Mouse (Mus musculus) limb, embryonic 12.5 days (tissue): ENCODE data around the gene Gm35549. TPM values are rescaled to one million over a fixed set of nuclear protein-coding genes. Genes with fewer than 3 reads are reported as not detected.

Source experiments
- ATAC-seq: fragments of 200-750 bp; cut with Nextera tagmentation; 2 replicates; pipeline ENCODE4 v1.8.0; 2017; ENCODE audit warnings: low read depth, moderate TSS enrichment; ENCODE audit not compliant: insufficient number of reproducible peaks, insufficient read depth, low FRiP score, low TSS enrichment
- H3K27ac ChIP-seq: fragments of 300-500 bp; sonication (generic); 2 replicates; pipeline ENCODE4 v1.5.1; 2016; ENCODE audit warnings: mild to moderate bottlenecking, moderate library complexity
- H3K27me3 ChIP-seq: fragments of 300-500 bp; sonication (generic); 2 replicates; pipeline ENCODE4 v1.6.1; 2016; ENCODE audit warnings: mild to moderate bottlenecking, moderate library complexity
- H3K36me3 ChIP-seq: fragments of 300-500 bp; sonication (generic); 2 replicates; pipeline ENCODE4 v1.6.1; 2016; ENCODE audit warnings: mild to moderate bottlenecking, moderate library complexity
- H3K4me1 ChIP-seq: fragments of 300-500 bp; sonication (generic); replicated peaks from 2 replicates; pipeline ENCODE4 v1.6.1; 2016
- H3K4me2 ChIP-seq: fragments of 300-500 bp; sonication (generic); 2 replicates; pipeline ENCODE4 v1.6.1; 2016; ENCODE audit warnings: mild to moderate bottlenecking, moderate library complexity
- H3K4me3 ChIP-seq: fragments of 300-500 bp; sonication (generic); replicated peaks from 2 replicates; pipeline ENCODE4 v1.5.1; 2016; ENCODE audit warnings: mild to moderate bottlenecking
- H3K9ac ChIP-seq: fragments of 300-500 bp; sonication (generic); replicated peaks from 2 replicates; pipeline ENCODE4 v1.6.1; 2016; ENCODE audit warnings: mild to moderate bottlenecking, moderate library complexity
- H3K9me3 ChIP-seq: fragments of 300-500 bp; sonication (generic); 2 replicates; pipeline ENCODE4 v1.6.1; 2016; ENCODE audit warnings: mild to moderate bottlenecking, moderate library complexity
- WGBS: fragments of 180-500 bp; shearing (Covaris S2); methylation state at CpG from one replicate; pipeline ENCODE4 v1.1.7; 2016; 5-methylcytosine and 5-hydroxymethylcytosine counted together
- polyA plus RNA-seq: library from polyadenylated mRNA; unstranded; fragments of >200 nt; fragmentation: Nextera tagmentation; extraction: Ambion mirVana; gene quantifications from 2 replicates; pipeline ENCODE4 v1.2.1, GENCODE M21; 2016

Gm35549 gene
- polyA plus RNA-seq, 1 experiment from 2014 or later: 0.71 TPM

DNA sequence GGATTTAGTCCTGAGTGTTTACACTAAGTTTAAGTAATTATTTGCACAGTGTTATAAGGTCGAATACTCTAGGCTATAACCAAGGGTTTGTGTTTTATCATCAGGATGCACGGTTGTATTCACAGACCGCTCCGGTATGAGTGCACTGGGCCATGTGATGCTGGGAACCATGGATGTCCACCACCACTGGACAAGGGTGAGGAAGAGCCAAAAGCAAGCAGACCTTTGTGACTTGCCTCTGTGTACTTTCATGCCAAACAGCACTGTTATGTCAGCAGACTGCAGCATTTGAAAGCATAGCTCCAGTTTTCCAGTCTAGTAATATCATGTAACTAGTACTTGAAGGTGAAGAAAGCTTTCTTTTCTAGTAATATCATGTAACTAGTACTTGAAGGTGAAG lies 17.1 kb downstream of the Gm35549 start:
- Histone ChIP-seq H3K4me1 (no peaks in the 10 kb centered on the region), H3K9me3 (no peaks in the 10 kb centered on the region), H3K4me3 (no peak overlapping the region), H3K36me3 (peaks cover 58% of the 10 kb centered on the region), H3K27ac (no peak overlapping the region), H3K4me2 (no peak overlapping the region), H3K9ac (no peak overlapping the region), H3K27me3 (no peaks in the 10 kb centered on the region)
- WGBS: 90% methylated on average over 4 of the region's 4 CpGs
- no peak for ATAC-seq

- Histone ChIP-seq H3K36me3 (peaks cover 60% of the 10 kb centered on the region), H3K9me3 (no peaks in the 10 kb centered on the region), H3K4me1 (no peaks in the 10 kb centered on the region), H3K27ac (no peak overlapping the region), H3K4me3 (no peak overlapping the region), H3K9ac (no peak overlapping the region), H3K27me3 (no peaks in the 10 kb centered on the region), H3K4me2 (no peak overlapping the region)
- WGBS: 78% methylated on average over 5 of the region's 5 CpGs
- ATAC-seq: no peak
Observed at GRCm38 (mm10) chr9:122823374-122824017, 20.3 kb downstream of the Gm35549 start.

- ATAC-seq: no peak
- H3K9ac ChIP-seq: no peak overlapping the region
- 83% methylated on average over 4 of the region's 4 CpGs for WGBS
- no peaks in the 10 kb centered on the region for H3K27me3 ChIP-seq
- H3K4me3 ChIP-seq: no peak overlapping the region
- H3K27ac ChIP-seq: no peak overlapping the region
- H3K36me3 ChIP-seq: peaks cover 37% of the 10 kb centered on the region
- H3K9me3 ChIP-seq: no peaks in the 10 kb centered on the region
- H3K4me1 ChIP-seq: no peaks in the 10 kb centered on the region
- no peak overlapping the region for H3K4me2 ChIP-seq
Observed at GRCm38 (mm10) chr9:122815239-122815851, 28.5 kb downstream of the Gm35549 start.

- H3K9ac ChIP-seq: no peak overlapping the region
- H3K27me3 ChIP-seq: no peaks in the 10 kb centered on the region
- no peak overlapping the region for H3K27ac ChIP-seq
- ATAC-seq: no peak
- H3K36me3 ChIP-seq: peaks cover 37% of the 10 kb centered on the region
- H3K9me3 ChIP-seq: no peaks in the 10 kb centered on the region
- no peak overlapping the region for H3K4me2 ChIP-seq
- H3K4me3 ChIP-seq: no peak overlapping the region
- 94% methylated on average over 2 of the region's 2 CpGs for WGBS
- H3K4me1 ChIP-seq: no peaks in the 10 kb centered on the region
Observed at GRCm38 (mm10) chr9:122814775-122815174, 29.1 kb downstream of the Gm35549 start.

- 88% methylated on average over 5 of the region's 5 CpGs for WGBS
- no peak overlapping the region for H3K4me2 ChIP-seq
- H3K36me3 ChIP-seq: peaks cover 39% of the 10 kb centered on the region
- H3K9ac ChIP-seq: no peak overlapping the region
- no peaks in the 10 kb centered on the region for H3K27me3 ChIP-seq
- no peak for ATAC-seq
- H3K9me3 ChIP-seq: no peaks in the 10 kb centered on the region
- H3K4me1 ChIP-seq: no peaks in the 10 kb centered on the region
- no peak overlapping the region for H3K4me3 ChIP-seq
- H3K27ac ChIP-seq: no peak overlapping the region
Observed at GRCm38 (mm10) chr9:122812386-122812785, 31.4 kb downstream of the Gm35549 start.

- H3K27me3 ChIP-seq: no peaks in the 10 kb centered on the region
- no peak overlapping the region for H3K9ac ChIP-seq
- H3K36me3 ChIP-seq: peaks cover 27% of the 10 kb centered on the region
- no peak for ATAC-seq
- no peak overlapping the region for H3K4me3 ChIP-seq
- 92% methylated on average over 3 of the region's 3 CpGs for WGBS
- no peak overlapping the region for H3K27ac ChIP-seq
- no peak overlapping the region for H3K4me2 ChIP-seq
- H3K9me3 ChIP-seq: no peaks in the 10 kb centered on the region
- H3K4me1 ChIP-seq: peaks cover 8% of the 10 kb centered on the region; the same call in 1 of the 2 replicates
Observed at GRCm38 (mm10) chr9:122810212-122810611, 33.6 kb downstream of the Gm35549 start.

DNA sequence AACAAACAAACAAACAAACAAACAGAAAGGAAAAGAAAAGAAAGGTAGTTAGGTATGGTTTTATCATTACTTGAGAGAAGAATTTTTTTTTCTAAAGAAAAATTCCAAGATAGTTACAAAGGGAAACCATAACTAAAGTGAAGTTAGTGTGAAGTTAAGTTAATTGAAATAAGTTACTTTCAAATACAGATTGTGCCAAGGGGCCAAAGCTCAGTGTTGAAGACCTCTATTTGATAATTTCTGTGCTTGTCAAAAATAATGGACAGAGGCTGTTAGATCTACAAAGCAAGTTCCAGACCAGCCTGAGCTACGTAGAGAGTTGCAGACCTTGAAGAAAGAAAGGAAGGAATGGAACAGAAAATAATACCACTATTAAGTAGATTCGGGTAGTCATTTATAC lies 36.6 kb downstream of the Gm35549 start:
- H3K27me3 ChIP-seq: no peaks in the 10 kb centered on the region
- ATAC-seq: no peak
- no peak overlapping the region for H3K9ac ChIP-seq
- H3K4me3 ChIP-seq: no peak overlapping the region
- 94% methylated on average over 2 of the region's 2 CpGs for WGBS
- H3K4me2 ChIP-seq: no peak overlapping the region
- H3K27ac ChIP-seq: no peak overlapping the region
- H3K9me3 ChIP-seq: no peaks in the 10 kb centered on the region
- H3K36me3 ChIP-seq: peaks cover 15% of the 10 kb centered on the region
- peaks cover 8% of the 10 kb centered on the region; the same call in 1 of the 2 replicates for H3K4me1 ChIP-seq

DNA sequence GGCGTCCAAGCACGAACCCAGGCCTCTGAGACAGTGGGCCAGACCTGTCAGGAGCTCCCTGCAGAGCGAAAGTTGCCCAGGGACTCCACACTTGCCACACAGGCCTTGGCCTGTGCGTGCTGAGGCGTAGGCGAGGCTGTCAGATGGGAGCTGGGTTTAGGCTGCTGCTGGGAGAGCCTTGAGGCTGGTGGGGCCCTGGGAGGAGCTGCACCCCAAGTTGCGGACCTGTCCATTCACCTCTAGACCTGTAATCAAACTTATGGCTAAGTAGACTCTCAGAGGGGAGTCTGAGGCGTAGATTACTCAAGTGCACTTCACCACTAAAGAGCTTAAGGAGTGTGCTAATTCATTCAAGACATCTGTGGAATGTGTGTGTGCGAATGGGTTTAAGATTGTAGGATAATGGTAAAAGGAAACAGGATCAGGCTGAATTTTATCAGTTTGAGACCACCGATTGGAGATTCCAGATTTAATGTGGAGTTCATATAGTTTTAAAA lies 37.9 kb downstream of the Gm35549 start:
- Histone ChIP-seq H3K27ac (peak overlapping the region; percentile 87), H3K4me3 (peak overlapping the region; percentile 64), H3K9ac (peak overlapping the region; percentile 79), H3K27me3 (no peaks in the 10 kb centered on the region), H3K36me3 (peaks cover 10% of the 10 kb centered on the region), H3K9me3 (no peaks in the 10 kb centered on the region), H3K4me2 (peak overlapping the region; percentile 79), H3K4me1 (peaks cover 8% of the 10 kb centered on the region; the same call in 1 of the 2 replicates)
- ATAC-seq: no peak
- WGBS: 11% methylated on average over 10 of the region's 10 CpGs

DNA sequence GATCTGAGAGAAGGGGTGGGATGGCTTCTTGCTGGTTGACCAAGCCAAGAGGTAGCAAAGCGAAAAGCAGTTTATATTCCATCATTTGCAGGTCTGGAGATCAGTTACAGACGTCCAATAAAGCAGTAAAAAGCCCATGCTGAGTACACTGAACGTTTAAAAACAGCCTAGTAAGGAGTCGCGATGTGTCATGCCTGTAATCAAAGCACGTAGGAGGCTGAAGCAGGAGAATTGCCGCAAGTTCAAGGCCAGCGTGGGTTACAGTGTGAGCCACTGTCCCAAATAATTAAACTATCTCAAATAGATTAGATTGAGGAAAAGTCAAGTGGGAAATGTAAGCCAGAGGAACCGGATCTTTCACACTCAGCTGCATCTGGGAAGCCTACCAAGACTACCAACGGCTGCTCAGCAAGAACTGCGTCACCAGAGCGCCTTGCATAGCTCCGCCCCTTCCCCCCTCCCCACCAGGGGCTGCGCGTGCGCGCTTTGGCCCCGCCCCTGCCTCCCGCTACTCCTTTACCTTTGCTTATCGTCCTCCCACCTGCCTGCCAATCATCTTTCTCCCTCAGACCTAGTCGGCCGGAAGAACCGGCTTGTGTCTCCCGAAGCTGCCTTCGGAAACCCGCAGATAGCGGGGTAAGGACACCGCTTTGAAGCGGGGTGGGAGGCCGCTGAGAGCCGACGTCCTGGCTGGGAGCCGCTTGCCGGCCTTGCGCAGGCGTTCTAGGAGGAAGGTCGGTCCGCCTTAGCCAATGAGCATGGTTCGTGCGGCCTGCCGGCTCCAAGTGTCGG lies 38.6 kb downstream of the Gm35549 start, which contains the start of gene Tcaim:
TSS of gene Tcaim (plus strand) at position 487 of the 792 bp plus-strand sequence.
- H3K9ac ChIP-seq: peak within 1 kb of the TSS; percentile 79
- H3K27ac ChIP-seq: peak within 1 kb of the TSS; percentile 87
- peaks cover 9% of the 10 kb centered on the region for H3K36me3 ChIP-seq
- H3K4me3 ChIP-seq: peak within 1 kb of the TSS; percentile 64
- 7% methylated on average over 42 of the region's 42 CpGs for WGBS
- H3K4me1 ChIP-seq: peaks cover 8% of the 10 kb centered on the region; the same call in 1 of the 2 replicates
- no peaks in the 10 kb centered on the region for H3K9me3 ChIP-seq
- H3K4me2 ChIP-seq: peak within 1 kb of the TSS; percentile 79
- no peaks in the 10 kb centered on the region for H3K27me3 ChIP-seq
- peak; percentile 97 for ATAC-seq

GRCm38 (mm10) chr9:122786534-122786933 lies 57.3 kb downstream of the Gm35549 start:
- H3K9ac ChIP-seq: no peak overlapping the region
- H3K4me3 ChIP-seq: no peak overlapping the region
- H3K9me3 ChIP-seq: no peaks in the 10 kb centered on the region
- no peak overlapping the region for H3K4me2 ChIP-seq
- H3K27me3 ChIP-seq: no peaks in the 10 kb centered on the region
- ATAC-seq: no peak
- no peaks in the 10 kb centered on the region for H3K4me1 ChIP-seq
- no peak overlapping the region for H3K27ac ChIP-seq
- no peaks in the 10 kb centered on the region for H3K36me3 ChIP-seq
- 87% methylated on average over 1 of the region's 1 CpGs for whole genome bisulfite sequencing

DNA sequence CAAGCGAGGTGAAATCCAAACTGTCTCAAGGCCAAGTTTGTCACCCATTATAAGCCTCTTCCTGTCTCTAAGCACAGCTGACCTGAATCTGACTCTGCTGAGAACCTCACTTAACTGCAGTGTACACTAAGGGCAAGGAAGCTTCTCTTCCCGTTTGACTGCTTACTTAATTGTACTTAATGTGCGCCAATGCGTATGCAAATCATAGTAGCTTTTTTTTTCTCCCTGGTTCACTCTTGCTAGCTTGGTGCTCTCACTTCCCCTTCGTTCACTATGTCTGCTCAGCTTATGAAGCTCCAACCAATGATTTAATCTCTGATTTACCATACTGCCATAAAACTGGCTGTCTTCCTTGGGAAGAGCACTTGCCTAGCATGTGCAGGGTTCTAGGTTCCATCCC lies 58.6 kb downstream of the Gm35549 start:
- no peak overlapping the region for H3K4me3 ChIP-seq
- no peaks in the 10 kb centered on the region for H3K36me3 ChIP-seq
- ATAC-seq: no peak
- no peak overlapping the region for H3K27ac ChIP-seq
- H3K9ac ChIP-seq: no peak overlapping the region
- 74% methylated on average over 5 of the region's 5 CpGs for WGBS
- no peaks in the 10 kb centered on the region for H3K9me3 ChIP-seq
- H3K27me3 ChIP-seq: no peaks in the 10 kb centered on the region
- no peak overlapping the region for H3K4me2 ChIP-seq
- no peaks in the 10 kb centered on the region for H3K4me1 ChIP-seq
